Mouse (Mus musculus): Measurements from ENCODE around the gene Lag3.

DNA sequence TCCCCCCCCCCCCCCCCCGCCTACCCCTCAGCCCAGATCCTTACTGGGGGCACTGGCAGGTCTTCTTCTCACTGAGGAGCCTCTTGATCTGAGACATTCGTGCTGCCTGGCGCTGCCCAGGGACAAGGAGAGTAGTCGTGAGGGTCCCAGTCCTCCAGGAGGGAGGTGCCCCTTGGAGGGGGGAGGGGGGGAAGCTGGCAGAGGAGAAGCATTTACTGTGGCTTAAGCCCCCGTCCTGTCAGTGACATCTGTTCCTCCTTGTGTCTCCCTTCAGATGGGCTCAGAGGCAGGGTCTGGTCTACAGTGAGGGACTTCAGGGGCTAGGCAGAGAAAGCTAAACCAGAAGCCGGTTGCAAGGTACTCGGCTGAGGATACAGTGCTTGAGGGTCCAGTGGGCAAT lies 44.9 kb downstream of the Lag3 start:
- TF ChIP-seq CTCF (IDR thresholded peaks at IDR 0.05; ENCODE audit: low read depth) (no peak), EP300 (IDR thresholded peaks at IDR 0.05; ENCODE audit: low read depth) (no peak)
